Mouse (Mus musculus) lung, postnatal 25 days (tissue): ENCODE measurements at regions not wholly inside any gene's neighbourhood (a gene's known extent, or its start where the extent isn't known, plus 50 kb on each side); places are given as distances from the start of the nearest gene placed in this dataset.

ENCODE experiments used
- DNase-seq: peaks from one replicate; pipeline ENCODE4 v3.0.0; 2022; ENCODE audit warnings: low spot score

- no peak for DNase-seq
Observed at GRCm38 (mm10) chr10:8018229-8019026, 62.4 kb upstream of the Tab2 start.

- DNase-seq, result no peak
Observed at GRCm38 (mm10) chr10:8016741-8017140, 60.7 kb upstream of the Tab2 start.

DNA sequence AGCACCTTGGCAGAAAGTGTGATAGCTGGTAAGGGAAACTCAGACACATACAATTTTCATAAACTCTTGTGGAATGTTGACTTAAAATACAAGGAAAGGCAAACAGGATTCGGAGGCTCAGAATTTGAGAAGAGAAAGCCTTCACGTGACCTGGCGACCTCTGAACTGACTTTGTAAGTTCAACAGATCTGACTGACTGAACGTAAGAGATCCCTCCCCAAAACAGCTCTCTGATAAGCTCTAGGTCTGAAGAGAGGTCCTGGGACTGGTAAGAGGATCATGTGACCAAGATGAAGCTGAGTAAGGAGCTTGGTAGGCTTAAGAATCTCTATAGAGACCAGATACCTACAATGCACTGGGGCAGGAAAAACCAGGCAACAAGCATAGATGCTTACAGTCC lies 55.7 kb upstream of the Tab2 start:
- DNase-seq, result no peak

- DNase-seq, result no peak
Observed at GRCm38 (mm10) chr10:8011138-8011537, 55.1 kb upstream of the Tab2 start.

GRCm38 (mm10) chr10:8009855-8010254 lies 53.8 kb upstream of the Tab2 start:
- DNase-seq, result no peak

GRCm38 (mm10) chr10:8007990-8008368 lies 51.9 kb upstream of the Tab2 start:
- no peak for DNase-seq

DNA sequence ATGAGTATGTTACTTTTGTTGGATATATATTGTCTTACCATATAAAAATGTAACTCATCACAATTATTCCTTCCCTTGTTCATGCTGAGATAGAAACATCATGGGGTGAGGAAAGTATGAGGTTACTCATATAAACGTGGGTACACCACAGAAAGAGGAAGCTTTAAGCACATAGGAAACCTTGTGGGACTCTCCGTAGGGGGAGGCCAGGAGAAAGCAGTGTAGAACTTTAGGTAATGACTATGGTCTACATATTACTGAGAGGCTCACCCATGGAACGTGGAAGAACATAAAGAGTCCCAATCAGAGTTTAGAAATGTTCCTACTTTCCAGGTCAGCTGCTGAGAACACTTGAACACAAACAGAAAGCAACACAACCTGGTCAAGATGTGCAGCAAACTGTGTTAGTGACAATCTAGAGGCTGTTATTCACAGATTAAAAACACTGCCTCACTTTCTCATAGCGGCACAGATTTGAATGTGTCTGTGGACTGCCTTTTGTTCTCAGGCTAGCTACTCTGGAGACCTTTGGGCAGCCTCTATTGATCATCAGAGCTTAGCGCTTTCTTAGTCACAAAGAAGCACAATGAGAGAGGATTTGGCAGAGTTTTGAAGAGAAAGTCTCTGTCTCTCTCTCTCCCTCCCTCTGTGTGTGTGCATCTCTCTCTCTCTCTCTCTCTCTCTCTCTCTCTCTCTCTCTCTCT lies 51.4 kb upstream of the Tab2 start:
- DNase-seq, result no peak
